Mouse (Mus musculus) MEL (cell line): ENCODE measurements at regions not wholly inside any gene's neighbourhood (a gene's known extent, or its start where the extent isn't known, plus 50 kb on each side); places are given as distances from the start of the nearest gene placed in this dataset.

Experiments used
- CTCF ChIP-seq, 3 experiments: IDR thresholded peaks in 2 of 3; conservative IDR thresholded peaks in 1 of 3; 2 replicates each; pipeline ENCODE4 v1.5.1; 2011 to 2012; ENCODE audit warnings: low read length in 3 of 3, low read depth in 2 of 3, mild to moderate bottlenecking in 2 of 3, improper control_type of control experiment in 1 of 3, inconsistent platforms in 1 of 3, mixed read lengths in 1 of 3, moderate library complexity in 1 of 3; ENCODE audit not compliant: control insufficient read depth in 1 of 3, insufficient read depth in 1 of 3, poor library complexity in 1 of 3, severe bottlenecking in 1 of 3
- EP300 ChIP-seq, 2 experiments: IDR thresholded peaks; 2 replicates each; pipeline ENCODE4 v1.6.1; 2011; ENCODE audit warnings: improper control_type of control experiment in 2 of 2, low read length in 2 of 2, low read depth in 1 of 2, mild to moderate bottlenecking in 1 of 2
- MAZ ChIP-seq: IDR thresholded peaks from 2 replicates; pipeline ENCODE4 v1.6.1; 2012; ENCODE audit warnings: low read depth, mild to moderate bottlenecking, inconsistent platforms, low read length, improper control_type of control experiment
- MXI1 ChIP-seq: IDR thresholded peaks from 2 replicates; pipeline ENCODE4 v1.6.1; 2011; ENCODE audit warnings: mild to moderate bottlenecking, low read depth, low read length, improper control_type of control experiment
- POLR2AphosphoS5 ChIP-seq: IDR thresholded peaks from 2 replicates; pipeline ENCODE4 v1.6.1; 2012; ENCODE audit warnings: low read depth, borderline replicate concordance, mild to moderate bottlenecking, inconsistent platforms, low read length, moderate library complexity, mixed read lengths

DNA sequence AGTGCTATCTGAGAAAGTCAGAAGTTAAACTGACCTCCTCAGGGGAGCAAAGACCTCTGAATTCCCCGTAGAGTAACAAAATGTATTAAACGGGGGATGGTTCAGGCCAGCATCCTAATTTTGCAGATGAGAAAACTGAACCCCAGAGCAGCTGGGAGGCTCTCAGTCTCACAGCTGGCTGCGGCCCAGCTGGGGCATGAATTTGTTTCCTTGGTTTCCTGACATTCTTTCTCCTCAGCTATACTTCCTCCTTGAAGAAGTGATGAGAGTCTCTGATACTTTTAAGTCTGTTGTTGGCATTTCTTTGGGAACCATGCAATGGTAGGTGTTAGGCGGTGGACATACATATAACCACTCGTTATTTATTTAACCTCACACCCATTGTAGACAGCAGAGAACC lies 162.9 kb upstream of the Ccdc122 start:
- TF ChIP-seq CTCF (IDR thresholded peaks at IDR 0.05 in 2 of 3, conservative IDR thresholded peaks at IDR 0.05 in 1 of 3; ENCODE audit: control insufficient read depth in 1 of 3, insufficient read depth in 1 of 3, low read depth in 2 of 3, low read length in 3 of 3, poor library complexity in 1 of 3, severe bottlenecking in 1 of 3) = no peak
- TF ChIP-seq POLR2AphosphoS5 = no peak
- TF ChIP-seq MAZ = no peak
- TF ChIP-seq MXI1 = no peak
- no peak for TF ChIP-seq EP300 (IDR thresholded peaks at IDR 0.05; ENCODE audit: low read depth in 1 of 2, low read length in 2 of 2)
